Comparison of ENCODE assay signal across 8 mouse cellular contexts in genomic region chr11:16951761-16952010, GRCm38 (mm10). TPM values are rescaled to one million over a fixed set of nuclear protein-coding genes. Genes with fewer than 3 reads are reported as not detected.
DNase-seq lines count a peak whose midpoint lies in the region; ATAC-seq and TF ChIP-seq lines count a peak whose summit lies in the region.

No protein-coding gene starts in this region.

- WGBS in embryonic facial prominence, embryonic 12.5 days: 10% methylated on average over 9 of the region's 9 CpGs
- 10% methylated on average over 9 of the region's 9 CpGs for WGBS in limb, embryonic 10.5 days
- WGBS in neural tube, embryonic 13.5 days: 6% methylated on average over 9 of the region's 9 CpGs

- H3K27ac ChIP-seq in left cerebral cortex, adult 2 months: no peak overlapping the region
- H3K27ac ChIP-seq in embryonic facial prominence, embryonic 12.5 days: peak overlapping the region; percentile 61; the same call in 1 of the 2 replicates
- H3K27ac ChIP-seq in limb, embryonic 10.5 days: peak overlapping the region; percentile 86
- H3K27ac ChIP-seq in neural tube, embryonic 13.5 days (replicated peaks): no peak overlapping the region

- H3K9ac ChIP-seq in embryonic facial prominence, embryonic 12.5 days: peak overlapping the region; percentile 58
- peak overlapping the region; percentile 71 for H3K9ac ChIP-seq in neural tube, embryonic 13.5 days

- H3K4me3 ChIP-seq in left cerebral cortex, adult 2 months: peak overlapping the region; percentile 71
- H3K4me3 ChIP-seq in embryonic facial prominence, embryonic 12.5 days: peak overlapping the region; percentile 69
- peak overlapping the region; percentile 62 for H3K4me3 ChIP-seq in limb, embryonic 10.5 days
- peak overlapping the region; percentile 68 for H3K4me3 ChIP-seq in neural tube, embryonic 13.5 days

- intact Hi-C loops in left cerebral cortex, adult 2 months (cut with DNase I): loop anchor here (5.0 kb wide), 1 partner anchor 211 kb away; no protein-coding TSS in a partner anchor
- intact Hi-C loops in left cerebral cortex, postnatal 4 days (cut with DNase I): no loop called here
- intact Hi-C loops in left cerebral cortex, postnatal 10 days (cut with DNase I): no loop called here

- ATAC-seq in embryonic facial prominence, embryonic 12.5 days (ENCODE audit: insufficient number of reproducible peaks, insufficient read depth, low FRiP score, low TSS enrichment): no peak
- no peak for ATAC-seq in neural tube, embryonic 13.5 days (ENCODE audit: low read depth)

- DNase-seq in left cerebral cortex, adult 2 months (ENCODE audit: extremely low spot score in 1 of 2, low spot score in 2 of 2): no peak
- no peak for DNase-seq in left cerebral cortex, adult 8-10 months (ENCODE audit: low spot score in 2 of 2)
- DNase-seq in limb, embryonic 10.5 days (ENCODE audit: low spot score): no peak
- DNase-seq in left cerebral cortex, postnatal 4 days: no peak
- no peak for DNase-seq in left cerebral cortex, postnatal 10 days (ENCODE audit: extremely low spot score in 1 of 2, low spot score in 2 of 2)
- DNase-seq in MN1 (ENCODE audit: low spot score): no peak

- 0 out of 2 replicates have a peak, but pooled peaks cover 3% of the 10 kb centered on the region for H3K36me3 ChIP-seq in embryonic facial prominence, embryonic 12.5 days
- peaks cover 4% of the 10 kb centered on the region for H3K36me3 ChIP-seq in limb, embryonic 10.5 days
- H3K36me3 ChIP-seq in neural tube, embryonic 13.5 days: no peaks in the 10 kb centered on the region

- peaks cover 13% of the 10 kb centered on the region; the same call in 1 of the 2 replicates for H3K4me1 ChIP-seq in embryonic facial prominence, embryonic 12.5 days
- H3K4me1 ChIP-seq in limb, embryonic 10.5 days: no peaks in the 10 kb centered on the region; the same call in 1 of the 2 replicates
- peaks cover 12% of the 10 kb centered on the region for H3K4me1 ChIP-seq in neural tube, embryonic 13.5 days (replicated peaks)

- H3K27me3 ChIP-seq in embryonic facial prominence, embryonic 12.5 days: no peaks in the 10 kb centered on the region
- H3K27me3 ChIP-seq in limb, embryonic 10.5 days (ENCODE audit: low read depth, poor library complexity, severe bottlenecking): no peaks in the 10 kb centered on the region
- H3K27me3 ChIP-seq in neural tube, embryonic 13.5 days: no peaks in the 10 kb centered on the region

- TF ChIP-seq CTCF in left cerebral cortex, adult 2 months (IDR thresholded peaks at IDR 0.05): no peak

- no peaks in the 10 kb centered on the region for H3K9me3 ChIP-seq in embryonic facial prominence, embryonic 12.5 days
- H3K9me3 ChIP-seq in limb, embryonic 10.5 days (replicated peaks): no peaks in the 10 kb centered on the region
- no peaks in the 10 kb centered on the region for H3K9me3 ChIP-seq in neural tube, embryonic 13.5 days

- H3K4me2 ChIP-seq in embryonic facial prominence, embryonic 12.5 days (replicated peaks): peak overlapping the region; percentile 84
- H3K4me2 ChIP-seq in neural tube, embryonic 13.5 days: peak overlapping the region; percentile 89

RNA-seq across cellular contexts. Expression of gene Fbxo48, which starts 0.5 kb away (rescaled TPM):
- 1 to 10 TPM; 1.3 to 2.5 TPM for total RNA-seq in left cerebral cortex, adult 2 months (2021)
- 1 to 10 TPM; 1.8 to 2.7 (median 2.0) TPM for total RNA-seq in left cerebral cortex, adult 8-10 months (2022)
- 1.6 and 2.2 TPM in 2 replicates for polyA plus RNA-seq in embryonic facial prominence, embryonic 12.5 days (2016; fragmentation: Nextera tagmentation; extraction: Ambion mirVana)
- 1.1 and 1.6 TPM in 2 replicates for polyA plus RNA-seq in limb, embryonic 10.5 days (2016; fragmentation: Nextera tagmentation; extraction: Ambion mirVana)
- polyA plus RNA-seq in neural tube, embryonic 13.5 days (2015; fragmentation: Nextera tagmentation; extraction: Ambion mirVana): 0.40 and 0.88 TPM in 2 replicates
- total RNA-seq in left cerebral cortex, postnatal 4 days (2021): 1 to 10 TPM; 2.2 to 2.5 TPM
- 1 to 10 TPM; 1.9 to 2.6 TPM for total RNA-seq in left cerebral cortex, postnatal 10 days (2021)

Comparison
In these comparisons a context has a peak if more than half of its experiments do, and no peak if none do; other contexts are left out.
1. H3K27ac ChIP-seq: peak in embryonic facial prominence, embryonic 12.5 days (single experiment) and limb, embryonic 10.5 days (single experiment); none in left cerebral cortex, adult 2 months (single experiment) and neural tube, embryonic 13.5 days (single experiment).
2. Peak in every context shown above with its lines, with median percentiles within 50 percentile points of each other: H3K4me3 ChIP-seq.